Mouse (Mus musculus) CH12.LX (cell line): ENCODE data around the gene Smoc1. TPM values are rescaled to one million over a fixed set of nuclear protein-coding genes. Genes with fewer than 3 reads are reported as not detected.

Experiments
- DNase-seq: peaks from one replicate; pipeline ENCODE4 v3.0.0-alpha.2; 2013; ENCODE audit errors: extremely low read depth
- H3K27ac ChIP-seq: 2 replicates; pipeline ENCODE4 v1.5.1; 2012; ENCODE audit warnings: low read depth, mild to moderate bottlenecking, control low read depth, moderate library complexity; ENCODE audit not compliant: insufficient read depth
- H3K27me3 ChIP-seq: replicated peaks from 2 replicates; pipeline ENCODE3; 2012; ENCODE audit warnings: inconsistent platforms
- H3K36me3 ChIP-seq, 2 experiments: replicated peaks in 1 of 2; 2 replicates each; pipeline versions ENCODE3 to v1.6.1; 2012; ENCODE audit warnings: inconsistent platforms in 1 of 2, low read length in 1 of 2, mild to moderate bottlenecking in 1 of 2, mixed read lengths in 1 of 2, moderate library complexity in 1 of 2; ENCODE audit not compliant: control insufficient read depth in 1 of 2, insufficient read depth in 1 of 2
- H3K4me1 ChIP-seq, 2 experiments: 2 replicates each; pipeline ENCODE4 v1.6.1; 2012; ENCODE audit warnings: inconsistent platforms in 1 of 2, moderate library complexity in 1 of 2; ENCODE audit not compliant: insufficient read depth in 2 of 2, control insufficient read depth in 1 of 2
- H3K4me2 ChIP-seq: 2 replicates; pipeline ENCODE4 v1.6.1; 2012; ENCODE audit warnings: low read depth, mild to moderate bottlenecking, control low read depth; ENCODE audit not compliant: poor library complexity, insufficient read depth, severe bottlenecking
- H3K4me3 ChIP-seq, 3 experiments: fragments of 150-350 bp in 1 of 3; sonication (generic) in 1 of 3; replicated peaks in 1 of 3; 2 replicates each; pipeline versions ENCODE3 to v1.5.1; 2011 to 2012; ENCODE audit warnings: low read depth in 2 of 3, low read length in 2 of 3, mild to moderate bottlenecking in 2 of 3, moderate library complexity in 2 of 3, control low read depth in 1 of 3, improper control_type of control experiment in 1 of 3, inconsistent platforms in 1 of 3, mixed read lengths in 1 of 3; ENCODE audit not compliant: poor library complexity in 1 of 3
- H3K79me2 ChIP-seq: replicated peaks from 2 replicates; pipeline ENCODE4 v1.6.1; 2012; ENCODE audit warnings: mild to moderate bottlenecking, moderate library complexity; ENCODE audit not compliant: control insufficient read depth, poor library complexity, insufficient read depth, severe bottlenecking; ENCODE audit errors: extremely low read depth
- H3K9ac ChIP-seq: 2 replicates; pipeline ENCODE4 v1.6.1; 2012; ENCODE audit warnings: low read depth, mild to moderate bottlenecking, control low read depth, moderate library complexity; ENCODE audit not compliant: insufficient read depth
- H3K9me3 ChIP-seq: replicated peaks from 2 replicates; pipeline ENCODE3; 2012; ENCODE audit warnings: low read length, inconsistent platforms, mixed read lengths
- BHLHE40 ChIP-seq: IDR thresholded peaks from 2 replicates; pipeline ENCODE4 v1.6.1; 2011; ENCODE audit warnings: mild to moderate bottlenecking, low read depth, low read length, improper control_type of control experiment
- CHD2 ChIP-seq: IDR thresholded peaks from 2 replicates; pipeline ENCODE4 v1.6.1; 2011; ENCODE audit warnings: low read length, improper control_type of control experiment
- E2F4 ChIP-seq: IDR thresholded peaks from 2 replicates; pipeline ENCODE4 v1.6.1; 2011; ENCODE audit warnings: low read depth, low read length, improper control_type of control experiment; ENCODE audit not compliant: insufficient replicate concordance
- ELF1 ChIP-seq: IDR thresholded peaks from 2 replicates; pipeline ENCODE4 v1.6.1; 2014; ENCODE audit warnings: low read depth, mild to moderate bottlenecking, inconsistent platforms, low read length, improper control_type of control experiment
- GABPA ChIP-seq: IDR thresholded peaks from 2 replicates; pipeline ENCODE4 v1.6.1; 2012; ENCODE audit warnings: low read depth, low read length, improper control_type of control experiment, inconsistent platforms; ENCODE audit not compliant: insufficient replicate concordance
- HCFC1 ChIP-seq: IDR thresholded peaks from 2 replicates; pipeline ENCODE4 v1.6.1; 2012; ENCODE audit warnings: low read depth, mild to moderate bottlenecking, inconsistent platforms, low read length, improper control_type of control experiment
- JUN ChIP-seq: IDR thresholded peaks from 2 replicates; pipeline ENCODE4 v1.6.1; 2011; ENCODE audit warnings: low read depth, mild to moderate bottlenecking, low read length, improper control_type of control experiment, moderate library complexity; ENCODE audit not compliant: insufficient read depth
- JUND ChIP-seq: conservative IDR thresholded peaks from 2 replicates; pipeline ENCODE4 v1.6.1; 2011; ENCODE audit warnings: low read depth, low read length, improper control_type of control experiment
- KAT2A ChIP-seq: IDR thresholded peaks from 2 replicates; pipeline ENCODE4 v1.6.1; 2012; ENCODE audit warnings: low read length, improper control_type of control experiment, inconsistent platforms; ENCODE audit not compliant: insufficient replicate concordance
- MAFK ChIP-seq: IDR thresholded peaks from 2 replicates; pipeline ENCODE4 v1.6.1; 2011; ENCODE audit warnings: low read length, improper control_type of control experiment; ENCODE audit not compliant: insufficient replicate concordance
- MAZ ChIP-seq: IDR thresholded peaks from 2 replicates; pipeline ENCODE4 v1.6.1; 2012; ENCODE audit warnings: low read depth, mild to moderate bottlenecking, inconsistent platforms, low read length, improper control_type of control experiment, moderate library complexity
- MEF2A ChIP-seq: IDR thresholded peaks from 2 replicates; pipeline ENCODE4 v1.6.1; 2014; ENCODE audit warnings: low read depth, mild to moderate bottlenecking, inconsistent platforms, low read length, improper control_type of control experiment, borderline replicate concordance
- MXI1 ChIP-seq: IDR thresholded peaks from 2 replicates; pipeline ENCODE4 v1.6.1; 2011; ENCODE audit warnings: mild to moderate bottlenecking, low read depth, low read length, improper control_type of control experiment
- NELFE ChIP-seq: IDR thresholded peaks from 2 replicates; pipeline ENCODE4 v1.6.1; 2011; ENCODE audit warnings: low read depth, low read length, improper control_type of control experiment
- NRF1 ChIP-seq: IDR thresholded peaks from 2 replicates; pipeline ENCODE4 v1.6.1; 2014; ENCODE audit warnings: low read depth, mild to moderate bottlenecking, inconsistent platforms, low read length, improper control_type of control experiment, moderate library complexity
- PAX5 ChIP-seq: IDR thresholded peaks from 2 replicates; pipeline ENCODE4 v1.6.1; 2012; ENCODE audit warnings: low read length, inconsistent platforms, mixed read lengths
- POLR2AphosphoS2 ChIP-seq: IDR thresholded peaks from 2 replicates; pipeline ENCODE4 v1.6.1; 2011; ENCODE audit warnings: low read depth, low read length, improper control_type of control experiment
- RAD21 ChIP-seq: IDR thresholded peaks from 2 replicates; pipeline ENCODE4 v1.6.1; 2011; ENCODE audit warnings: low read depth, mild to moderate bottlenecking, low read length, improper control_type of control experiment, moderate library complexity
- RCOR1 ChIP-seq: conservative IDR thresholded peaks from 2 replicates; pipeline ENCODE4 v1.6.1; 2012; ENCODE audit warnings: low read depth, mild to moderate bottlenecking, inconsistent platforms, low read length, improper control_type of control experiment
- SIN3A ChIP-seq: IDR thresholded peaks from 2 replicates; pipeline ENCODE4 v1.6.1; 2012; ENCODE audit warnings: low read length, improper control_type of control experiment, inconsistent platforms
- SMC3 ChIP-seq: IDR thresholded peaks from 2 replicates; pipeline ENCODE4 v1.6.1; 2011; ENCODE audit warnings: low read depth, low read length, improper control_type of control experiment
- TCF12 ChIP-seq: IDR thresholded peaks from 2 replicates; pipeline ENCODE4 v1.6.1; 2014; ENCODE audit warnings: low read depth, mild to moderate bottlenecking, inconsistent platforms, low read length, improper control_type of control experiment
- USF1 ChIP-seq: IDR thresholded peaks from 2 replicates; pipeline ENCODE4 v1.6.1; 2014; ENCODE audit warnings: low read depth, mild to moderate bottlenecking, inconsistent platforms, low read length, improper control_type of control experiment
- USF2 ChIP-seq: conservative IDR thresholded peaks from 2 replicates; pipeline ENCODE4 v1.6.1; 2011; ENCODE audit warnings: low read depth, low read length, improper control_type of control experiment
- ZNF384 ChIP-seq: IDR thresholded peaks from 2 replicates; pipeline ENCODE4 v1.6.1; 2012; ENCODE audit warnings: low read depth, low read length, improper control_type of control experiment, inconsistent platforms
- dilution Hi-C: fragments of 300-500 bp; cut with MboI; formaldehyde crosslinking; loops from 2 replicates; pipeline ENCODE4 v1.14.3; 2020; ENCODE audit warnings: low sequenced_read_pairs; ENCODE audit not compliant: extremely low pct_unique_long_range_greater_than_20kb, extremely low pct_ligation_motif_present
- in situ Hi-C: fragments of 300-500 bp; cut with MboI; formaldehyde crosslinking; loops from 3 replicates; pipeline ENCODE4 v1.14.3; 2019; ENCODE audit warnings: low sequenced_read_pairs, low pct_ligation_motif_present, low pct_unique_long_range_greater_than_20kb, mixed read lengths
- polyA plus RNA-seq: library from polyadenylated mRNA; unstranded; fragments of >175 nt; gene quantifications from 2 replicates; pipeline ENCODE4 v1.2.1, GENCODE M21; 2012; ENCODE audit warnings: low read depth; ENCODE audit not compliant: insufficient read length
- total RNA-seq, 2 experiments: library from RNA; depleted of rRNA; stranded (reverse); fragments of 300-350 nt in 1 of 2; fragments of >200 nt in 1 of 2; gene quantifications; 2 replicates each; pipeline ENCODE4 v1.2.3; 2012 to 2014

Smoc1 gene
- total and polyA plus RNA-seq, 3 experiments = 11.0 to 23.0 (median 11.6) TPM

DNA sequence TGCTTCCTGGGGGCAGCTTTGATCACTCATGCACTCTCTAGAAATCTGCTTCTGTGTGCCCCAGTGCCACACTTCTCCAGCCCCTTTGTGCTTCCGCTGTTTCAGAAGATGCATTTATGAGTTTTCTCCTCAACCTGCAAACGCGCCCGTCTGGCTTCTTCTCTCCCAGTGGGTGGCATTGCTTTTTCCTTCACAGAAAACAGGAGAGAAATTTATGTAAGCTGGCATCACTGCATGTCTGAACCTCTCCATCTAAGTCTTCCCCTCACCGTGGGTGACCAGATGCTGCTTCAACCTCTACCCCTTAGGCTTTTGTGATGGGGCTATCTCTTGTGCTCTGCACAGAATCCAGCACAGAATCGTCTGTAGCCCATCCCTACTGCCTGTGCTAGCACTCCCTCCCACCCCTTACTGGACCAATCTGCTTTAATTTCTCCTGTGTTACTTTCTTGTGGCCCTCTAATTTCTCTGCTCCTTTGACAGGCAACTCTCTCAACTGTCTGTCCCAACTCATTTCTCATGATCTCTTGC lies 35.3 kb downstream of the Smoc1 start:
- Histone ChIP-seq H3K79me2 (0 out of 2 replicates have a peak, but pooled peaks cover 2% of the 10 kb centered on the region), H3K4me1 (peaks cover 0 to 8% of the 10 kb centered on the region in 2 experiments; a peak in 2 of 4 replicates), H3K4me3 (no peak overlapping the region), H3K27ac (no peak overlapping the region), H3K36me3 (peaks cover 0 to 26% of the 10 kb centered on the region in 2 experiments), H3K4me2 (no peak overlapping the region), H3K27me3 (no peaks in the 10 kb centered on the region), H3K9me3 (no peaks in the 10 kb centered on the region), H3K9ac (no peak overlapping the region)
- in situ Hi-C loops = no loop called here
- dilution Hi-C loops = no loop called here
- no peak for DNase-seq
- TF ChIP-seq E2F4 (no peak), MXI1 (no peak), PAX5 (no peak), MAFK (no peak), GABPA (no peak), ZNF384 (no peak), RAD21 (no peak), MAZ (no peak), SIN3A (no peak), ELF1 (no peak), RCOR1 (no peak), KAT2A (no peak), NELFE (no peak), USF2 (no peak), TCF12 (no peak), HCFC1 (no peak), MEF2A (no peak), NRF1 (no peak), SMC3 (no peak), USF1 (no peak)

- Histone ChIP-seq H3K4me1 (peaks cover 0 to 7% of the 10 kb centered on the region in 2 experiments; a peak in 1 of 4 replicates), H3K79me2 (no peaks in the 10 kb centered on the region), H3K27ac (no peak overlapping the region), H3K9ac (no peak overlapping the region), H3K9me3 (no peaks in the 10 kb centered on the region), H3K36me3 (peaks cover 0 to 25% of the 10 kb centered on the region in 2 experiments), H3K27me3 (no peaks in the 10 kb centered on the region), H3K4me2 (no peak overlapping the region), H3K4me3 (no peak overlapping the region)
- in situ Hi-C loops (no loop called here), dilution Hi-C loops (no loop called here)
- no peak for TF ChIP-seq POLR2AphosphoS2
- no peak for TF ChIP-seq JUN
- no peak for TF ChIP-seq ZNF384
- no peak for TF ChIP-seq BHLHE40
- no peak for TF ChIP-seq MEF2A
- TF ChIP-seq KAT2A = no peak
- no peak for TF ChIP-seq MXI1
- no peak for TF ChIP-seq CHD2
- TF ChIP-seq NRF1 = no peak
- no peak for TF ChIP-seq TCF12
- TF ChIP-seq USF2 = no peak
- TF ChIP-seq SIN3A = no peak
- TF ChIP-seq SMC3 = no peak
- TF ChIP-seq JUND = no peak
- TF ChIP-seq PAX5 = no peak
- no peak for DNase-seq
Observed at GRCm38 (mm10) chr12:81063336-81063955, 36.8 kb downstream of the Smoc1 start.
